Mouse (Mus musculus) testis, adult 2 months (tissue): ENCODE data around the gene Sfxn4.

ENCODE experiments used
- CTCF ChIP-seq: fragments of 200-500 bp; IDR thresholded peaks from 2 replicates; pipeline ENCODE4 v1.5.1; 2012; ENCODE audit warnings: low read depth, mild to moderate bottlenecking, inconsistent platforms, low read length, moderate library complexity; ENCODE audit not compliant: control insufficient read depth, insufficient read depth, insufficient replicate concordance
- POLR2A ChIP-seq: fragments of 200-500 bp; IDR thresholded peaks from 2 replicates; pipeline ENCODE4 v1.6.1; 2012; ENCODE audit warnings: low read depth, mild to moderate bottlenecking, inconsistent platforms, low read length, moderate library complexity; ENCODE audit not compliant: control insufficient read depth

- TF ChIP-seq CTCF = no peak
- no peak for TF ChIP-seq POLR2A
Observed at GRCm38 (mm10) chr19:60789452-60789851, 71.8 kb downstream of the Sfxn4 start.
